Comparison of ENCODE assay signal across 27 mouse cellular contexts in genomic region chr13:69024964-69025363, GRCm38 (mm10). TPM values are rescaled to one million over a fixed set of nuclear protein-coding genes. Genes with fewer than 3 reads are reported as not detected.
DNase-seq lines count a peak whose midpoint lies in the region; ATAC-seq and TF ChIP-seq lines count a peak whose summit lies in the region.
"Had no signal": no experiment of that assay in that cellular context is flagged by ENCODE, and none has a peak within 500 bp of the region (broad histone marks: within the 10 kb centered on the region; RNA-seq: fewer than 3 reads in every experiment).

No protein-coding gene starts in this region.

- no peak for ATAC-seq in hindbrain, embryonic 14.5 days (ENCODE audit: low FRiP score)
- ATAC-seq in limb, embryonic 12.5 days (ENCODE audit: insufficient number of reproducible peaks, insufficient read depth, low FRiP score, low TSS enrichment, low read depth): peak; percentile 68
- ATAC-seq: CD4-positive, CD25-positive, alpha-beta regulatory T cell, adult 4 months; inflammation-experienced regulatory T-cells, adult 6 months; lung, postnatal 0 days; midbrain, embryonic 13.5 days had no signal

- H3K4me1 ChIP-seq in hindbrain, embryonic 10.5 days (replicated peaks): no peaks in the 10 kb centered on the region
- H3K4me1 ChIP-seq in hindbrain, embryonic 14.5 days (replicated peaks; ENCODE audit: control insufficient read depth, insufficient read depth, low read length): no peaks in the 10 kb centered on the region
- H3K4me1 ChIP-seq in limb, embryonic 12.5 days (replicated peaks): no peaks in the 10 kb centered on the region
- H3K4me1 ChIP-seq: embryonic facial prominence, embryonic 13.5 days; forebrain, embryonic 12.5 days; heart, embryonic 12.5 days; hindbrain, embryonic 15.5 days; liver, embryonic 13.5 days; midbrain, embryonic 13.5 days; neural tube, embryonic 13.5 days had no signal

- no peaks in the 10 kb centered on the region for H3K27me3 ChIP-seq in hindbrain, embryonic 10.5 days (ENCODE audit: insufficient read depth, poor library complexity, severe bottlenecking)
- H3K27me3 ChIP-seq in hindbrain, embryonic 14.5 days (ENCODE audit: control insufficient read depth, insufficient read depth, low read length): no peaks in the 10 kb centered on the region
- no peaks in the 10 kb centered on the region for H3K27me3 ChIP-seq in limb, embryonic 12.5 days
- H3K27me3 ChIP-seq: embryonic facial prominence, embryonic 13.5 days; forebrain, embryonic 12.5 days; heart, embryonic 12.5 days; hindbrain, embryonic 15.5 days; liver, embryonic 13.5 days; midbrain, embryonic 13.5 days; neural tube, embryonic 13.5 days had no signal

- peak; percentile 4 for DNase-seq in hindbrain, embryonic 10.5 days (ENCODE audit: low spot score)
- DNase-seq in hindbrain, embryonic 14.5 days (ENCODE audit: low spot score): no peak
- peak; percentile 16 for DNase-seq in brain, embryonic 14.5 days (ENCODE audit: low read depth)
- peak; percentile 1 for DNase-seq in embryo, embryonic 9.5 days (ENCODE audit: extremely low spot score)
- DNase-seq in c-Kit-positive CD71-positive TER-119-positive erythroid progenitor cells, embryonic 14.5 days (ENCODE audit: low spot score): no peak
- DNase-seq in frontal cortex, postnatal 25 days (ENCODE audit: low spot score in 2 of 2): no peak
- DNase-seq: adrenal gland, postnatal 14 days; cerebellum, adult 18-20 months; cerebellum, postnatal 10 days; heart, adult 2 months; heart, postnatal 4 days; kidney, adult 8-10 months; layer of hippocampus, postnatal 36 days; liver, embryonic 13.5 days; lung, adult 18-20 months; lung, postnatal 4 days; right cerebral cortex, postnatal 4 days had no signal

- no peaks in the 10 kb centered on the region for H3K9me3 ChIP-seq in hindbrain, embryonic 10.5 days
- H3K9me3 ChIP-seq in hindbrain, embryonic 14.5 days (ENCODE audit: control insufficient read depth, low read length): no peaks in the 10 kb centered on the region
- no peaks in the 10 kb centered on the region for H3K9me3 ChIP-seq in limb, embryonic 12.5 days
- H3K9me3 ChIP-seq: embryonic facial prominence, embryonic 13.5 days; forebrain, embryonic 12.5 days; hindbrain, embryonic 15.5 days; liver, embryonic 13.5 days; midbrain, embryonic 13.5 days; neural tube, embryonic 13.5 days had no signal

- no peak for TF ChIP-seq CTCF in brain, embryonic 14.5 days (IDR thresholded peaks at IDR 0.05; ENCODE audit: borderline replicate concordance, extremely low read depth, insufficient read depth, insufficient read length)

- 61% methylated on average over 2 of the region's 2 CpGs for WGBS in hindbrain, embryonic 10.5 days
- WGBS in hindbrain, embryonic 14.5 days: 56% methylated on average over 2 of the region's 2 CpGs
- 16% methylated on average over 2 of the region's 2 CpGs for WGBS in limb, embryonic 12.5 days

- TF ChIP-seq POLR2A in brain, embryonic 14.5 days (IDR thresholded peaks at IDR 0.05; ENCODE audit: borderline replicate concordance, extremely low read depth, insufficient read depth, insufficient read length, poor library complexity, severe bottlenecking): no peak

- H3K4me3 ChIP-seq in hindbrain, embryonic 10.5 days: no peak overlapping the region
- no peak overlapping the region for H3K4me3 ChIP-seq in hindbrain, embryonic 14.5 days (replicated peaks; ENCODE audit: low read length)
- no peak overlapping the region for H3K4me3 ChIP-seq in limb, embryonic 12.5 days (replicated peaks)
- H3K4me3 ChIP-seq: embryonic facial prominence, embryonic 13.5 days; forebrain, embryonic 12.5 days; heart, adult 2 months; heart, embryonic 12.5 days; hindbrain, embryonic 15.5 days; liver, embryonic 13.5 days; midbrain, embryonic 13.5 days; neural tube, embryonic 13.5 days had no signal

- no peak overlapping the region for H3K4me2 ChIP-seq in hindbrain, embryonic 14.5 days (replicated peaks)
- no peak overlapping the region for H3K4me2 ChIP-seq in limb, embryonic 12.5 days
- H3K4me2 ChIP-seq: embryonic facial prominence, embryonic 13.5 days; forebrain, embryonic 12.5 days; heart, embryonic 12.5 days; hindbrain, embryonic 15.5 days; liver, embryonic 13.5 days; midbrain, embryonic 13.5 days; neural tube, embryonic 13.5 days had no signal

- H3K27ac ChIP-seq in hindbrain, embryonic 10.5 days: no peak overlapping the region
- no peak overlapping the region for H3K27ac ChIP-seq in hindbrain, embryonic 14.5 days
- H3K27ac ChIP-seq in limb, embryonic 12.5 days: no peak overlapping the region
- H3K27ac ChIP-seq: embryonic facial prominence, embryonic 13.5 days; forebrain, embryonic 12.5 days; heart, adult 2 months; hindbrain, embryonic 15.5 days; liver, embryonic 13.5 days; midbrain, embryonic 13.5 days; neural tube, embryonic 13.5 days had no signal

- no peak overlapping the region for H3K9ac ChIP-seq in hindbrain, embryonic 14.5 days
- no peak overlapping the region for H3K9ac ChIP-seq in limb, embryonic 12.5 days (replicated peaks)
- H3K9ac ChIP-seq: embryonic facial prominence, embryonic 13.5 days; forebrain, embryonic 12.5 days; heart, embryonic 12.5 days; hindbrain, embryonic 15.5 days; liver, embryonic 13.5 days; midbrain, embryonic 13.5 days; neural tube, embryonic 13.5 days had no signal

- no peaks in the 10 kb centered on the region for H3K36me3 ChIP-seq in hindbrain, embryonic 10.5 days
- H3K36me3 ChIP-seq in hindbrain, embryonic 14.5 days (replicated peaks; ENCODE audit: control insufficient read depth, insufficient read depth): no peaks in the 10 kb centered on the region
- no peaks in the 10 kb centered on the region for H3K36me3 ChIP-seq in limb, embryonic 12.5 days
- H3K36me3 ChIP-seq: embryonic facial prominence, embryonic 13.5 days; forebrain, embryonic 12.5 days; heart, embryonic 12.5 days; hindbrain, embryonic 15.5 days; liver, embryonic 13.5 days; midbrain, embryonic 13.5 days; neural tube, embryonic 13.5 days had no signal

RNA-seq across cellular contexts. Expression of gene Adcy2, which starts 25.6 kb away (rescaled TPM):
- polyA plus RNA-seq in hindbrain, embryonic 10.5 days (2016; fragmentation: Nextera tagmentation; extraction: Ambion mirVana): 0.81 and 1.5 TPM in 2 replicates
- polyA plus RNA-seq in hindbrain, embryonic 14.5 days (2014; fragmentation: Nextera tagmentation; extraction: Ambion mirVana): 15.7 and 16.7 TPM in 2 replicates
- polyA plus RNA-seq in brain, embryonic 14.5 days (2012; rRNA removed): 10.7 and 16.0 TPM in 2 replicates
- polyA plus RNA-seq in limb, embryonic 12.5 days (2016; fragmentation: Nextera tagmentation; extraction: Ambion mirVana): 4.5 and 5.3 TPM in 2 replicates
- polyA plus RNA-seq: CD4-positive, CD25-positive, alpha-beta regulatory T cell, adult 4 months; inflammation-experienced regulatory T-cells, adult 6 months had no signal

Comparison
In these comparisons a context has a peak if more than half of its experiments do, and no peak if none do; other contexts are left out.
1. DNase-seq: peak in hindbrain, embryonic 10.5 days (single experiment), brain, embryonic 14.5 days (single experiment) and embryo, embryonic 9.5 days (single experiment); none in hindbrain, embryonic 14.5 days (single experiment), c-Kit-positive CD71-positive TER-119-positive erythroid progenitor cells, embryonic 14.5 days (single experiment) and frontal cortex, postnatal 25 days (0 of 2).